Mouse (Mus musculus) gastrocnemius, postnatal 25 days (tissue): ENCODE data around the gene Ahsa1. TPM values are rescaled to one million over a fixed set of nuclear protein-coding genes. Genes with fewer than 3 reads are reported as not detected.
"Not testable (repeated sequence)": the region's sequence is repeated elsewhere in the genome, so short reads cannot be mapped to it uniquely, and the experiment has no call there.

Source experiments
- DNase-seq: peaks from one replicate; pipeline ENCODE4 v3.0.0; 2022
- microRNA-seq, 2 experiments: library from miRNA; unstranded; fragments of <30 nt; microRNA quantifications; one replicate each; pipeline ENCODE4 v1.2.0; 2021; ENCODE audit warnings: borderline replicate concordance in 2 of 2
- total RNA-seq, 2 experiments: library from RNA; stranded (reverse); gene quantifications; 1 replicate in 1 of 2; 2 replicates in 1 of 2; pipeline ENCODE4 v1.2.3; 2021

The Ahsa1 gene
- total RNA-seq, 2 experiments from 2014 or later, result 126 to 141 TPM

DNA sequence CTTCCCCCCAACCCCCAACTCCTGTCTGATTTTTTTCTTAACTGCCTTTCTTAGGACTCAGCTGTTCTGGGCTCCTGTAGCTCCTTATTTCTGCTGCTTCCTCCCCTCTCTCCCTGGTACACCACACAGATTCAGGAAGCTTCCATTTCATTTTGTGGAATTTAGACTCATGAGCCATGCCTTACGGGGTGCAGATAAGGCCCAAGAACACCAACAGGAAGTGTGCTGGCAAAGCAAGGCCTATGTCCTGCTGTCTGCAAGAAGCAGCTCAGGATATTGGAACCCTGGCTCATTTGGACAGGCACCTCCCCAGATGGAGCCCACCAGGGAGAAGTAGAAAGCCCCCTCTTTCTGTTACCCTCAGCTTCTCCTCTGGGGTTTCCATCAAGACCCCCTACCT is 15.5 kb downstream of the Ahsa1 start:
- no peak for DNase-seq

DNA sequence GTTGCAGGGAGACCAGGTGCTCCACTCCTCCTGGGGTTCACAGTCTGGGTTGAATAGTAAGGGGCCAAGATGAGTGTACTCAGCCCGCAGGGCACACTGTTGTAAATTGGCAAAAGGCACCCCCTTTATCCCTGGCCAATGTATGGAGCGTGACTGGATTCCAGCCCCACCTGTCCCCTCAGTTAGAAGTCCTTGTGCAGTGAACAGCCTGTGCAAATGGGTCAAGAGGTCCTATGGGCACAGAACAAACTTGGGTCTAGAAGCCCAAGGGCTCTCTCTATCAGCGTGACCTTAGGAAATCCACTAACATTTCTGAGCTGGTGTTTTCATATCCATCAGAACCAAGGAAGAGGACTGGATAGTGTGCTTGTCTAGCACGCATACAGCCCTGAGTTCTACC is 16.5 kb downstream of the Ahsa1 start:
- no peak for DNase-seq

DNA sequence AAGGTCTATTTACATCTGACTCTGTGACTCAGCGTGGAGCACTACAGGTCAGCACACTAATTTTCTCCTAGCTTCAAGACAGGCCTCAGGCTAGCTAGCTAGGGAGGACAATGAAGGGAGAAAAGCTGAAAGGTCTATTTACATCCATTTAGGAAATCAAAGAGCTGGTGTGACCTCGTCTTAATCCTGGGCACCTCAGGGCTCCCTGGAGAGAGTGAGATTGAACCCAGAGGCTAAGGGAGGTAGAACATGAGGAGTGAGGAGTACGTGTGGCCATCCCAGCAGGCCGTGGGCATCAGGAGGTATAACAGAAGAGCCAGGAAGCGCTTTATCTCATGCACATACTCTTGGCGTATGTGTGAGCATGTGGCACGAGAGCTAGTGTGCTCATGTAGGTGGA is 17.4 kb downstream of the Ahsa1 start:
- DNase-seq, result no peak

GRCm38 (mm10) chr12:87284268-87284667 is 18.0 kb downstream of the Ahsa1 start:
- DNase-seq, result no peak

GRCm38 (mm10) chr12:87284726-87285125 is 18.4 kb downstream of the Ahsa1 start:
- no peak for DNase-seq

- DNase-seq, result no peak
These were observed 22.8 kb downstream of the Ahsa1 start for GRCm38 (mm10) chr12:87289100-87289499.

- no peak for DNase-seq
These were observed 27.7 kb downstream of the Ahsa1 start for GRCm38 (mm10) chr12:87293934-87294333.

- DNase-seq, result no peak
These were observed 32.9 kb downstream of the Ahsa1 start for GRCm38 (mm10) chr12:87299037-87299656.

DNA sequence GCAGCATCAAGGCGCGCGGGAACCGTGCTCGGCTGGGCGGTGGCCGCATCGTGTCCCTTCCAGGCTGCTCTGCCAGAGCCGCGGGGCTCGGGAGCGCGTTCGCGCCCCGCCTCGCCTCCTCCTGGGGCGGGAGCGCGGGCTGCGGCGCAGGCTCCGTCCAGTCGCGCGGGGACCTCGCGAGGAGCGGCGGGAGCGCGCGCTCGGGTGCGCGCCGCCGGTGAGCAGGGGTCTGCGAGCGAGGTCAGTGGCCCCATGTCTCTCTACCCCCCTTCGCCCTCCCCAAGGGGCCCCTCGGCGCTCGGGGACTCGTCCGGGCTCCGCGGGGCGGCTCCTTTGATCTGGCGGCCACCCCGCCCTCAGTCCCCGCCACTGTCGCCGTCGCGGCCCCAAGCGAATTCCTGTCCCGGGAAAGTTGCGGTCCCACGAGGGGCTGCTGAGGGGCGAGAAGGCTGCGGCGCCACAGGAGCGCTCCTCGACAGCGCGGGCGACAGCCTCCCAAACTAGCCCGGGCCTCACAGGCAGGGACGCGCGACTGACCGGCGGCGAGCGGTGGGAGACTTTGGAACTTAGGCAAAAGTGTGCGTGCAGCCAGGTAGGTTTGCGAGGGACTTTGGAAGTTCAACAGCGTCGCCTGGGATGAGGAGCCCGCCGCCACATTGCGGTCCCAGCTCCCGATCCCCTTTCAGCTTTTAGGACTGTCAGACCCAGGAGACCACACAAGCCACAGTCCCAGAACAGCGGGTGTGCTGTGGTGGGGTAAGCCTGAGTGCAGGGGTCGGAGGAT is 33.6 kb downstream of the Ahsa1 start, which contains the start of gene Ism2:
Gene Ism2, minus strand, starts transcription at position 49 of the 784 bp plus-strand sequence.
- no peak for DNase-seq

GRCm38 (mm10) chr12:87300441-87300690 is 34.1 kb downstream of the Ahsa1 start:
- no peak for DNase-seq

GRCm38 (mm10) chr12:87301189-87301588 is 34.9 kb downstream of the Ahsa1 start:
- DNase-seq, result no peak

DNA sequence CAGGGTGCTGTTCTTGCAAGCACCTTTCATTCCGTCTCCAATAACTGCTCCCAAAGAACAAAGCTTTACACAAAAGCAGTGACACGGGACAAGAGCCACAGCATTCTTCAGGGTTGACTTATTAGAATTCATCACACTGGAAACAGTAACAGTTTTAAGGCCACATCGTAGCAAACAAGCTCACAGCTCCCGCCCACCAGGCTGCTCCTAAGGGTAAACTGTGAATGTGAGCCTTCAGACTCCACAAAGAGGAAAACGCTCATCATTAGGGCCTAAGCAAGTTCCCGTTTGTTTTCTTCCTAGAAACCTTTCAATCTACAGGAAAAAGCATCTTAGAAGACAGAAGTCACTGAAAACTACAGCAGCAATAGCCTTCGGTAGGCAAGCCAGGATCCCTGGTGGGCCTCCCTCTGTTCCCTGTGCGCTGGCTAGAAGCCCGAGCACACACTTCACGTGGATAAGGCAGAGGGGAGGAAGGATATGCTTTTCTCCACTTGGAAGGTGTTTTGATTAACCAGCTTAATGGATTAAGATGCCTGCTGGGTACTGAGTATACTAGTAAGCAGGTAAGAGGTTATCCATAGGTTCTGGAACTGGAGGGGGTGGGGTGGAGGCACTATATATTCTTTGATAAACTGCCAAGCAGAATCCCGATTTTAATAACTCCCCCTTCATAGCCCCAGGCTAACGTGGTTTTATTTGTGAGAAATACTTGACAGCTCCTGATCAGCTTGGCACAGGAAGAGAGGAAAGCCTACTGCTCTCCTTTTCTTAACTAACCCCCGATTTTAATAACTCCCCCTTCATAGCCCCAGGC is 39.7 kb downstream of the Ahsa1 start:
- no peak for DNase-seq

DNA sequence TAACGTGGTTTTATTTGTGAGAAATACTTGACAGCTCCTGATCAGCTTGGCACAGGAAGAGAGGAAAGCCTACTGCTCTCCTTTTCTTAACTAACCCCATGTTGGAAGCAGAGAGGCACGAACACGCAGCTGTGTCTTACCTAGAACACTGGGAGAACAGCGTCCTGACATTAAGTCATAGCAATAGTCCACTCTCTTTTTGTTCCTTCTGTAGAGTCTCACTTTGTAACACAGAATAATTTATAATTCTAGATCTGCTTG is 40.2 kb downstream of the Ahsa1 start:
- DNase-seq, result not testable (repeated sequence)

- DNase-seq, result no peak
These were observed 46.8 kb downstream of the Ahsa1 start for GRCm38 (mm10) chr12:87313098-87313497.

DNA sequence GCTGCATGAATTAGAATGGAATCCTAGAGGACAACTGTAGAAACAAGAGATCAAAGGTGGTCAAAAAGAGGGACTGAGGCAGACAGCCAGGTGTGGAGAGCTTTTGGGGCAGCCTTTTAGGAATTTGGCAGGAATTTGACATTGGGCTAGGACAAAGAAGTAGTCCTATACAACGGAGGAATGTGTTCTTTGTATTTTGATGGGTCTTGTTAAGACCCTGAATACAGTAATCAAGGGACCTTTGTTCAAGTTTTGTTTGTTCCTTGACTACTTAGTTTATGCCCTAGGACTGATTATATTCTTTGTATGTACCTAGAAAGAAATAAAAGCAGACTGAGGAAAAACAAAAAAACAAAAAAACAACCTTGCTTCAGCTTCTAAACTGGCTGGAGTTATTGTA is 51.7 kb downstream of the Ahsa1 start:
- no peak for DNase-seq

- DNase-seq, result no peak
These were observed 53.0 kb downstream of the Ahsa1 start for GRCm38 (mm10) chr12:87319229-87319628.

Small RNA genes within 50 kb of the gene (microRNA-seq; reads per million reads assigned to microRNA genes)
- 0 reads per million in 2 experiments for gene Gm47293

Other genes starting within 250 kb of the Ahsa1 start
- gene Tmem63c, start 245.1 kb upstream of the Ahsa1 start, total RNA-seq, result not detected
- gene Ngb, start 163.9 kb upstream of the Ahsa1 start, total RNA-seq, result under 1 TPM; 0.23 to 0.29 TPM
- gene Gstz1, start 119.3 kb upstream of the Ahsa1 start, total RNA-seq, result 10 to 100 TPM; 31.4 to 40.5 TPM
- 1 to 10 TPM; 4.7 to 5.0 TPM for gene Pomt2, start 118.5 kb upstream of the Ahsa1 start, total RNA-seq
- gene Samd15, start 66.8 kb upstream of the Ahsa1 start, total RNA-seq, result not detected
- 1 to 10 TPM; 1.6 to 1.8 TPM for gene Tmed8, start 66.0 kb upstream of the Ahsa1 start, total RNA-seq
- under 1 TPM; 0.23 to 0.32 TPM for gene Noxred1, start 27.7 kb upstream of the Ahsa1 start, total RNA-seq
- 10 to 100 TPM in 1 of 2 experiments, 1 to 10 TPM in 1; 8.0 to 10.2 TPM for gene Vipas39, start 223 bp upstream of the Ahsa1 start, total RNA-seq
- gene Ism2, start 33.2 kb downstream of the Ahsa1 start, total RNA-seq, result not detected
- gene Sptlc2, start 121.9 kb downstream of the Ahsa1 start, total RNA-seq, result 10 to 100 TPM; 10.3 to 11.4 TPM
- gene Slirp, start 177.4 kb downstream of the Ahsa1 start, total RNA-seq, result 100 to 1,000 TPM; 135 to 140 TPM
- 1 to 10 TPM; 4.2 to 5.1 TPM for gene Alkbh1, start 177.5 kb downstream of the Ahsa1 start, total RNA-seq
- 10 to 100 TPM; 38.1 to 43.6 TPM for gene Snw1, start 205.8 kb downstream of the Ahsa1 start, total RNA-seq
- gene Gm5788, start 228.2 kb downstream of the Ahsa1 start, total RNA-seq, result not detected
- not detected for gene Gm8300, start 247.8 kb downstream of the Ahsa1 start, total RNA-seq